Mouse (Mus musculus) myocyte (in vitro differentiated cells): Measurements from ENCODE around the gene Gm7534.

ENCODE experiments used
- CEBPB ChIP-seq: IDR thresholded peaks from 2 replicates; pipeline ENCODE4 v1.6.1; 2011; ENCODE audit warnings: mild to moderate bottlenecking, moderate library complexity; ENCODE audit not compliant: poor library complexity, insufficient read depth, severe bottlenecking
- E2F4 ChIP-seq: IDR thresholded peaks from one replicate; pipeline ENCODE4 v1.6.1; 2011; ENCODE audit warnings: mild to moderate bottlenecking, control low read depth, moderate library complexity; ENCODE audit not compliant: insufficient read depth
- MAX ChIP-seq: IDR thresholded peaks from one replicate; pipeline ENCODE4 v1.6.1; 2011; ENCODE audit warnings: low read depth, mild to moderate bottlenecking, control low read depth
- MYOD1 ChIP-seq, 3 experiments: IDR thresholded peaks; one replicate each; pipeline ENCODE4 v1.6.1; 2011; ENCODE audit warnings: control low read depth in 2 of 3, low read depth in 2 of 3, mild to moderate bottlenecking in 2 of 3, moderate library complexity in 1 of 3; ENCODE audit not compliant: insufficient read length in 2 of 3, control insufficient read depth in 1 of 3
- MYOG ChIP-seq, 3 experiments: IDR thresholded peaks; one replicate each; pipeline ENCODE4 v1.6.1; 2011; ENCODE audit warnings: control low read depth in 2 of 3, low read depth in 2 of 3, mild to moderate bottlenecking in 2 of 3; ENCODE audit not compliant: insufficient read length in 2 of 3, control insufficient read depth in 1 of 3, insufficient read depth in 1 of 3
- POLR2A ChIP-seq: IDR thresholded peaks from one replicate; pipeline ENCODE4 v1.6.1; 2011; ENCODE audit warnings: low read depth, mild to moderate bottlenecking, control low read depth, moderate library complexity; ENCODE audit not compliant: insufficient read length
- POLR2AphosphoS2 ChIP-seq: IDR thresholded peaks from one replicate; pipeline ENCODE4 v1.6.1; 2011; ENCODE audit warnings: low read depth, control low read depth; ENCODE audit not compliant: insufficient read length
- REST ChIP-seq: IDR thresholded peaks from one replicate; pipeline ENCODE4 v1.6.1; 2011; ENCODE audit warnings: mild to moderate bottlenecking, control low read depth, moderate library complexity; ENCODE audit not compliant: insufficient read depth, insufficient read length
- TCF12 ChIP-seq: IDR thresholded peaks from one replicate; pipeline ENCODE4 v1.6.1; 2011; ENCODE audit warnings: mild to moderate bottlenecking, control low read depth; ENCODE audit not compliant: poor library complexity, insufficient read depth, severe bottlenecking
- USF1 ChIP-seq: IDR thresholded peaks from one replicate; pipeline ENCODE4 v1.6.1; 2011; ENCODE audit warnings: low read depth, mild to moderate bottlenecking, control low read depth, moderate library complexity

DNA sequence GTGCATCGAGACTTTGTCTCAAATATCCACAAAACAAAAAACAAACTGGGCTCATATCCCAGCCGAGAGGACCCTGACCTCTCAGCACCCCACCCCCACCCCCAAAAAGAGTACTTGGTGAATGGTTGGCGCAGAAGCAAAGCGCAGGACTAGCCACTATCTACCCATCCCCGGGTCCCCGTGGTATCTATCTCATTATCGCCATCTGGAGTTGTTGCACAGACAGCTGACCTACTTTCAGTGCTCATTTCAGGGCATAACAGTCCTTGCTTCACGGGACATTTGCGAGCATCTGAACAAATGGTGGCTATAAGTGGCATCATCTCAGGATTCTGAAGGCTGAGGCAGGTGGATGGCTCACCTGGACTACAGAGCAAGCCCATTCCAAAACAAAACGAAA, 35.9 kb upstream of the Gm7534 start:
- TF ChIP-seq POLR2A = no peak
- TF ChIP-seq CEBPB = no peak
- TF ChIP-seq USF1 = no peak
- no peak for TF ChIP-seq TCF12
- TF ChIP-seq MAX = no peak
- no peak for TF ChIP-seq MYOD1 (IDR thresholded peaks at IDR 0.05; ENCODE audit: control insufficient read depth in 1 of 3, insufficient read length in 2 of 3, low read depth in 2 of 3)
- no peak for TF ChIP-seq REST
- TF ChIP-seq MYOG (IDR thresholded peaks at IDR 0.05; ENCODE audit: control insufficient read depth in 1 of 3, insufficient read depth in 1 of 3, insufficient read length in 2 of 3, low read depth in 2 of 3) = no peak
- no peak for TF ChIP-seq POLR2AphosphoS2
- TF ChIP-seq E2F4 = no peak
